Mouse (Mus musculus) small intestine, adult 2 months (tissue): ENCODE measurements around the gene Barhl1.

Experiments
- CTCF ChIP-seq: fragments of 200-500 bp; IDR thresholded peaks from 2 replicates; pipeline ENCODE4 v1.5.1; 2012; ENCODE audit warnings: low read depth, mild to moderate bottlenecking, control low read depth, inconsistent platforms, low read length, moderate library complexity, mixed read lengths; ENCODE audit not compliant: insufficient replicate concordance, insufficient read length; ENCODE audit errors: extremely low read depth
- POLR2A ChIP-seq: fragments of 200-500 bp; IDR thresholded peaks from 2 replicates; pipeline ENCODE4 v1.6.1; 2012; ENCODE audit warnings: low read depth, mild to moderate bottlenecking, control low read depth, inconsistent platforms, low read length, moderate library complexity

- no peak for TF ChIP-seq POLR2A
- no peak for TF ChIP-seq CTCF
Measured at GRCm38 (mm10) chr2:28911331-28912038, 5.0 kb downstream of the Barhl1 start.
